Mouse (Mus musculus): ENCODE results near the gene Cald1. TPM values are rescaled to one million over a fixed set of nuclear protein-coding genes. Genes with fewer than 3 reads are reported as not detected.

The Cald1 gene
- polyA plus RNA-seq, 1 experiment from 2014 or later: 232 TPM

- no peak overlapping the region for H3K27ac ChIP-seq (replicated peaks)
- H3K4me3 ChIP-seq: no peak overlapping the region
- H3K4me1 ChIP-seq: peaks cover 22% of the 10 kb centered on the region
- no peaks in the 10 kb centered on the region for H3K27me3 ChIP-seq (replicated peaks; ENCODE audit: low read depth, poor library complexity, severe bottlenecking)
- 71% methylated on average over 7 of the region's 7 CpGs for WGBS
- no peaks in the 10 kb centered on the region for H3K36me3 ChIP-seq (replicated peaks)
- H3K9me3 ChIP-seq: no peaks in the 10 kb centered on the region
- peak; percentile 5 for DNase-seq (ENCODE audit: low spot score)
Observed at GRCm38 (mm10) chr6:34623290-34623689, 25.0 kb downstream of the Cald1 start.

- H3K9me3 ChIP-seq: no peaks in the 10 kb centered on the region
- no peaks in the 10 kb centered on the region for H3K27me3 ChIP-seq (replicated peaks; ENCODE audit: low read depth, poor library complexity, severe bottlenecking)
- H3K27ac ChIP-seq (replicated peaks): no peak overlapping the region
- H3K36me3 ChIP-seq (replicated peaks): no peaks in the 10 kb centered on the region
- H3K4me3 ChIP-seq: no peak overlapping the region
- WGBS: 86% methylated on average over 3 of the region's 3 CpGs
- DNase-seq (ENCODE audit: low spot score): no peak
- H3K4me1 ChIP-seq: peaks cover 19% of the 10 kb centered on the region
Observed at GRCm38 (mm10) chr6:34624536-34624935, 26.2 kb downstream of the Cald1 start.

GRCm38 (mm10) chr6:34626586-34627245 lies 28.4 kb downstream of the Cald1 start:
- Histone ChIP-seq H3K9me3 (no peaks in the 10 kb centered on the region), H3K4me3 (no peak overlapping the region), H3K4me1 (peaks cover 9% of the 10 kb centered on the region; the same call in 1 of the 2 replicates), H3K36me3 (replicated peaks) (no peaks in the 10 kb centered on the region), H3K27ac (replicated peaks) (no peak overlapping the region), H3K27me3 (replicated peaks; ENCODE audit: low read depth, poor library complexity, severe bottlenecking) (no peaks in the 10 kb centered on the region)
- 86% methylated on average over 8 of the region's 8 CpGs for WGBS
- no peak for DNase-seq (ENCODE audit: low spot score)

GRCm38 (mm10) chr6:34628131-34628530 lies 29.8 kb downstream of the Cald1 start:
- Histone ChIP-seq H3K27ac (replicated peaks) (no peak overlapping the region), H3K4me3 (no peak overlapping the region), H3K27me3 (replicated peaks; ENCODE audit: low read depth, poor library complexity, severe bottlenecking) (no peaks in the 10 kb centered on the region), H3K4me1 (peaks cover 12% of the 10 kb centered on the region), H3K9me3 (no peaks in the 10 kb centered on the region), H3K36me3 (replicated peaks) (no peaks in the 10 kb centered on the region)
- DNase-seq (ENCODE audit: low spot score): no peak
- 83% methylated on average over 1 of the region's 1 CpGs for WGBS

- 50% methylated on average over 3 of the region's 3 CpGs for WGBS
- Histone ChIP-seq H3K4me1 (peaks cover 41% of the 10 kb centered on the region), H3K9me3 (no peaks in the 10 kb centered on the region), H3K36me3 (replicated peaks) (no peaks in the 10 kb centered on the region), H3K4me3 (no peak overlapping the region), H3K27me3 (replicated peaks; ENCODE audit: low read depth, poor library complexity, severe bottlenecking) (no peaks in the 10 kb centered on the region), H3K27ac (replicated peaks) (peak overlapping the region; percentile 31)
- peak; percentile 35 for DNase-seq (ENCODE audit: low spot score)
Observed at GRCm38 (mm10) chr6:34633776-34634175, 35.5 kb downstream of the Cald1 start.

GRCm38 (mm10) chr6:34637588-34638438 lies 39.5 kb downstream of the Cald1 start:
- Histone ChIP-seq H3K27me3 (replicated peaks; ENCODE audit: low read depth, poor library complexity, severe bottlenecking) (no peaks in the 10 kb centered on the region), H3K36me3 (replicated peaks) (no peaks in the 10 kb centered on the region), H3K9me3 (no peaks in the 10 kb centered on the region), H3K27ac (replicated peaks) (peak overlapping the region; percentile 78), H3K4me3 (no peak overlapping the region), H3K4me1 (peaks cover 46% of the 10 kb centered on the region)
- DNase-seq (ENCODE audit: low spot score): peak; percentile 49
- 47% methylated on average over 10 of the region's 10 CpGs for WGBS

GRCm38 (mm10) chr6:34638667-34639066 lies 40.4 kb downstream of the Cald1 start:
- Histone ChIP-seq H3K27ac (replicated peaks) (peak overlapping the region; percentile 78), H3K27me3 (replicated peaks; ENCODE audit: low read depth, poor library complexity, severe bottlenecking) (no peaks in the 10 kb centered on the region), H3K36me3 (replicated peaks) (no peaks in the 10 kb centered on the region), H3K4me1 (peaks cover 40% of the 10 kb centered on the region), H3K9me3 (no peaks in the 10 kb centered on the region), H3K4me3 (no peak overlapping the region)
- 29% methylated on average over 2 of the region's 2 CpGs for WGBS
- no peak for DNase-seq (ENCODE audit: low spot score)

GRCm38 (mm10) chr6:34640226-34640625 lies 41.9 kb downstream of the Cald1 start:
- WGBS: 89% methylated on average over 9 of the region's 9 CpGs
- Histone ChIP-seq H3K27ac (replicated peaks) (no peak overlapping the region), H3K4me3 (no peak overlapping the region), H3K27me3 (replicated peaks; ENCODE audit: low read depth, poor library complexity, severe bottlenecking) (no peaks in the 10 kb centered on the region), H3K9me3 (no peaks in the 10 kb centered on the region), H3K4me1 (peaks cover 39% of the 10 kb centered on the region), H3K36me3 (replicated peaks) (no peaks in the 10 kb centered on the region)
- DNase-seq (ENCODE audit: low spot score): no peak

GRCm38 (mm10) chr6:34641081-34641480 lies 42.8 kb downstream of the Cald1 start:
- H3K27ac ChIP-seq (replicated peaks): no peak overlapping the region
- H3K4me3 ChIP-seq: no peak overlapping the region
- H3K4me1 ChIP-seq: peaks cover 39% of the 10 kb centered on the region

GRCm38 (mm10) chr6:34642075-34642547 lies 43.8 kb downstream of the Cald1 start:
- Histone ChIP-seq H3K36me3 (replicated peaks) (no peaks in the 10 kb centered on the region), H3K4me1 (peaks cover 37% of the 10 kb centered on the region), H3K9me3 (no peaks in the 10 kb centered on the region), H3K27ac (replicated peaks) (no peak overlapping the region), H3K4me3 (no peak overlapping the region), H3K27me3 (replicated peaks; ENCODE audit: low read depth, poor library complexity, severe bottlenecking) (no peaks in the 10 kb centered on the region)
- WGBS: 86% methylated on average over 5 of the region's 5 CpGs
- no peak for DNase-seq (ENCODE audit: low spot score)

More at GRCm38 (mm10) chr6:34641081-34641480, 42.8 kb downstream of the Cald1 start:
- no peak for DNase-seq (ENCODE audit: low spot score)
- Histone ChIP-seq H3K27me3 (replicated peaks; ENCODE audit: low read depth, poor library complexity, severe bottlenecking) (no peaks in the 10 kb centered on the region), H3K36me3 (replicated peaks) (no peaks in the 10 kb centered on the region), H3K9me3 (no peaks in the 10 kb centered on the region)

- 74% methylated on average over 5 of the region's 5 CpGs for WGBS
- Histone ChIP-seq H3K27ac (replicated peaks) (no peak overlapping the region; the same call in 1 of the 2 replicates), H3K9me3 (no peaks in the 10 kb centered on the region), H3K4me1 (peaks cover 18% of the 10 kb centered on the region), H3K27me3 (replicated peaks; ENCODE audit: low read depth, poor library complexity, severe bottlenecking) (no peaks in the 10 kb centered on the region), H3K36me3 (replicated peaks) (no peaks in the 10 kb centered on the region), H3K4me3 (no peak overlapping the region)
- no peak for DNase-seq (ENCODE audit: low spot score)
Observed at GRCm38 (mm10) chr6:34648017-34648787, 49.9 kb downstream of the Cald1 start.

GRCm38 (mm10) chr6:34651298-34651697 lies 53.0 kb downstream of the Cald1 start:
- 85% methylated on average over 7 of the region's 7 CpGs for WGBS
- DNase-seq (ENCODE audit: low spot score): no peak
- no peaks in the 10 kb centered on the region for H3K9me3 ChIP-seq
- H3K27me3 ChIP-seq (replicated peaks; ENCODE audit: low read depth, poor library complexity, severe bottlenecking): no peaks in the 10 kb centered on the region
- H3K4me1 ChIP-seq: peaks cover 8% of the 10 kb centered on the region
- no peak overlapping the region for H3K4me3 ChIP-seq
- no peaks in the 10 kb centered on the region for H3K36me3 ChIP-seq (replicated peaks)
- no peak overlapping the region for H3K27ac ChIP-seq (replicated peaks)

All from embryonic facial prominence, embryonic 10.5 days (tissue).